Mouse (Mus musculus) heart, adult 8-10 months (tissue): Measurements from ENCODE around the gene Mmp28. TPM values are rescaled to one million over a fixed set of nuclear protein-coding genes. Genes with fewer than 3 reads are reported as not detected.
A peak's percentile ranks its signal among the peaks of the same experiment; 100 is the strongest.

Source experiments
- DNase-seq: peaks from one replicate; pipeline ENCODE4 v3.0.0; 2022; ENCODE audit warnings: low spot score
- total RNA-seq, 4 experiments: library from RNA; stranded (reverse); gene quantifications; 2 replicates each; pipeline ENCODE4 v1.2.4; 2022

Mmp28 gene
- total RNA-seq, 4 experiments from 2014 or later = 2.4 to 5.4 (median 3.6) TPM

- peak; percentile 31 for DNase-seq
Observed at GRCm38 (mm10) chr11:83409087-83409754, 53.6 kb downstream of the Mmp28 start, which contains the start of gene Rasl10b. Rasl10b (plus strand) TSS chr11:83409137.

GRCm38 (mm10) chr11:83408242-83408641 lies 54.6 kb downstream of the Mmp28 start:
- no peak for DNase-seq

GRCm38 (mm10) chr11:83406391-83406790 lies 56.5 kb downstream of the Mmp28 start:
- no peak for DNase-seq

GRCm38 (mm10) chr11:83403787-83404186 lies 59.1 kb downstream of the Mmp28 start:
- no peak for DNase-seq

GRCm38 (mm10) chr11:83398724-83399123 lies 64.1 kb downstream of the Mmp28 start:
- DNase-seq = no peak

GRCm38 (mm10) chr11:83397626-83398025 lies 65.2 kb downstream of the Mmp28 start:
- DNase-seq = peak; percentile 40

GRCm38 (mm10) chr11:83394802-83395439 lies 68.0 kb downstream of the Mmp28 start:
- DNase-seq = no peak

- DNase-seq = peak; percentile 53
Observed at GRCm38 (mm10) chr11:83393062-83393461, 69.8 kb downstream of the Mmp28 start.

Other genes starting within 250 kb of the Mmp28 start
- gene Slfn14, start 176.3 kb downstream of the Mmp28 start, total RNA-seq = not detected
- 10 to 100 TPM; 34.1 to 46.5 (median 36.9) TPM for gene Ap2b1, start 164.0 kb downstream of the Mmp28 start, total RNA-seq
- gene Pex12, start 160.5 kb downstream of the Mmp28 start, total RNA-seq = 10 to 100 TPM in 2 of 4 experiments, 1 to 10 TPM in 2; 8.8 to 13.9 (median 9.7) TPM
- 10 to 100 TPM; 67.6 to 90.2 (median 81.9) TPM for gene Rasl10b, start 53.9 kb downstream of the Mmp28 start, total RNA-seq
- not detected for gene Gas2l2, start 33.6 kb downstream of the Mmp28 start, total RNA-seq
- gene 1700020L24Rik, start 25.4 kb downstream of the Mmp28 start, total RNA-seq = not detected
- 10 to 100 TPM; 35.5 to 42.1 (median 38.4) TPM for gene Taf15, start 10.0 kb upstream of the Mmp28 start, total RNA-seq
- not detected for gene Heatr9, start 59.1 kb upstream of the Mmp28 start, total RNA-seq
- gene Ccl5, start 67.4 kb upstream of the Mmp28 start, total RNA-seq = 1 to 10 TPM in 1 of 4 experiments, under 1 TPM in 1, not detected in 2; 0.76 to 1.1 TPM
- gene Ccl9, start 115.6 kb upstream of the Mmp28 start, total RNA-seq = 1 to 10 TPM; 4.4 to 9.5 (median 5.6) TPM
- 10 to 100 TPM in 2 of 4 experiments, 1 to 10 TPM in 2; 5.4 to 24.7 (median 9.6) TPM for gene Ccl6, start 130.0 kb upstream of the Mmp28 start, total RNA-seq
- gene Rpl9-ps1, start 182.6 kb upstream of the Mmp28 start, total RNA-seq = not detected
- not detected for gene Ccl3, start 186.3 kb upstream of the Mmp28 start, total RNA-seq
- gene Ccl4, start 199.5 kb upstream of the Mmp28 start, total RNA-seq = not detected
- gene Wfdc17, start 240.9 kb upstream of the Mmp28 start, total RNA-seq = 1 to 10 TPM; 2.1 to 4.1 (median 3.6) TPM
- not detected for gene Wfdc18, start 245.9 kb upstream of the Mmp28 start, total RNA-seq